Mouse (Mus musculus): ENCODE data around the gene H2afy.

The H2afy gene

DNA sequence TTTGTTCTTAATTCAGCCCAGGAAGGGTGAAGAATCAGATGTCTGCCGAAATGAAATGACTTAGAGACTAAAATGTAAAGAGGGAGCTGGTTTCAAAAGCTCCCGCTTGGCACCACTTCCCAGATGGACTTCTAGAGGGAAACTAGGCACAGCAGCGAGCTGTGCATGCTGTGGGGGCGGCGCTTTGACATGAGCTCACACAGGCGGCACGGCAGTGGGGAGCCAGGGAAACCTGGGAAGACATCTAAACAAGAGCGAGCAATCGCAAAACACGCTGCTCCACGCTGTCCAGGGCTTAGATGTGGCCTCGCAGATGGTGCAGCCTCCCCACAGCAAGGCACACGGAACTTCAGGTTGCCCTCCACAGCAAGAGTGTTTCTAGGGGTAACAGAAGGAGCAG lies 23.2 kb downstream of the H2afy start:
- in situ Hi-C loops (cut with MboI, MseI), result loop anchor here (25.0 kb wide), 1 partner anchor 1999 kb away; the partner anchor contains the start of gene Klhl3

DNA sequence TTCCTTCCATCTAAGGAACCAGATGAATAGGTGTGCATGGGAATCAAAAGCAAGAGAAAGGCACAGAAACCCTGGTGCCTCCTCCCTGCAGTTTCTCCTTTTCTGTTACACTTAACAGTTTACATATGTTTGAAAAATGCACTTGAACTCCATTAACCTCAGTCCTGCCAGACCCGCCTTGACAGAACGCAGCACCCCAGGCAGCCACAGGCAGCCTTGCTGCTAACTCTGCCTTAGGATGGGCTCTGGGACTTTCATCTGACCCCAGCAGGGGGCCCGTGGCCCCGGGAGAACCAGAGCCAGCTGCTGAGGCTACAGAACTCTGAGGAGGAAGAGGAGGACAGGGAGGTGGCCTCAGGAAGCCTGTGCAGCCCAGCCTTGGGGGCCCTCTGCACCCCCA lies 23.7 kb downstream of the H2afy start:
- in situ Hi-C loops (cut with MboI, MseI), result loop anchor here (25.0 kb wide), 1 partner anchor 2000 kb away; the partner anchor contains the start of gene Klhl3

DNA sequence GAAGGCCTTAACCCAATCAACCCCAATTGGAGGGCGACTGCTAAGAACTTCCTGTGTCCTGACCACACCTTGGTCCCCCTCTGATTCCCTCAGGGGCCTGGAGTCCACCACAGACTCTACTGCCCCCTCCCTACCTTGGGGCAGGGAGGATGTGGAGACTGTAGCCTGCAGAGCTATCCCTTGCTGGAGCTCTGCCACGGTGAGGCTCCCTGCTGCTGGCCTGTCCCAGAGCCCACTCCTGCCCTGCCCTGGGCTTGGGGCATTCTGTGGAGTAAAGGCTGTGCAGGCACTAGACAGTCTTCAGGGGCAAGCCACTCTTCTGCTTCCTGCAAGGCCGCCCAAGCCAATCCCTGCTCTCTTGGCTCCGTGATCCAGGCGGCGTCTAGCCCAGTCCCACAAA lies 24.6 kb downstream of the H2afy start:
- in situ Hi-C loops (cut with MboI, MseI), result loop anchor here (25.0 kb wide), 1 partner anchor 2001 kb away; the partner anchor contains the start of gene Klhl3

DNA sequence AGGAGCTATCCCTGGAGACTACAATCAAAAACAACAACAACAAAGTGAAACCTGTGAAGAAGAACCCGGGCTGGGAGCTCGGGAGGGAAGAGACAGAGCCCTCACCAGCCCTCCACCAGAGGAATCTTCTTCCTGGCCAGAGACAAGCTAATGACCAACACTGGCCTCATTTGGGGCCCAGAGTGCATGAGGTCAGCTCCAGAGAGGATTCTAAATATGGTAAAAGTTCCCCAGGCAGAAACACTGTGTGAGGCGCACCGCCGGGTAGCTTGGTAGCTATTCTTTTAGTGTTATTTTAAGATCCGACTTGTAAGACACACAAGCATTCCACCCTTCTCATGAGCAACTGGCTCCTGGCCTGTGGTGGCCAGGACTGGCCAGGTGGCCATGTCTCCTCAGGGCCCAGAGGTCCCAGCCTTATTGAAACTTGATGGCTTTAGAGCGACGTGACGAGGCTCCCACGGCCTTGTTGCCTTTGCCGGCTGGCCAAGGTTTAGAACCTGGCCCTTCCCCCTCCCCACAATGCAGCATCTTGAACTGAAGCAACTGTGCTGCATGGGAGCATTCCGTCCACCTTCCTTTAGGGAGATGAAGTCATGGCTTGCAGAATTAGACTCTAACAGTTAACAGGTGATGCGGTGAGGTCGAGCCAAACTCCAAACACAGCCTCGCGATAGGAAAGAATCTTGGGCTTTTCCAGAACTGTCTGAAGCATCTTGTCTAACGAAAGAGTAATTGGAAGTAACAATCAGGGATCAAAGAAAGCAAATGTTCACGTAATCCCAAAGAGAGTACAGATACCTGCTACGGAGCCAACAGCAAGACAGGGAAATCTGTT lies 25.2 kb downstream of the H2afy start:
- in situ Hi-C loops (cut with MboI, MseI), result loop anchor here (25.0 kb wide), 1 partner anchor 2001 kb away; the partner anchor contains the start of gene Klhl3

DNA sequence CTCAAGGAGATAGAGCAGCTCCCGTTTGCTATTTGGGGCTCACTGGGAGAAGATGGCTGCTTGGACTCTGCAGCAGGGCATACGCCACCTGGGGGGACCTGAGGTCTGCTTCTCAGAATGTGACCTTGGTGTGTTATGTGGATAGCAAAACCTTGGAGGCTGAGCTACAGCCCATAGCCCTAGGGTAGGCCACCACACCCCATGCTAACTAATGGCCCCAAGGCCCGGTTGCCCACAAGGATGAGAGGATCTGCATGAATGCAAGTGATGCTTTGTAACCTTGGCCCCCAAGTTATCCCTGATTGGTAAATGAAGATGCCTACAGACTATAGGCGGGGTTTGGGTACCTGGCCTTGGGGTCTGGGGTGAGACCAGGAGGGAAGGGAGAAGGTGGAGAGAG lies 26.5 kb downstream of the H2afy start:
- in situ Hi-C loops (cut with MboI, MseI), result loop anchor here (25.0 kb wide), 1 partner anchor 2003 kb away; the partner anchor contains the start of gene Klhl3

DNA sequence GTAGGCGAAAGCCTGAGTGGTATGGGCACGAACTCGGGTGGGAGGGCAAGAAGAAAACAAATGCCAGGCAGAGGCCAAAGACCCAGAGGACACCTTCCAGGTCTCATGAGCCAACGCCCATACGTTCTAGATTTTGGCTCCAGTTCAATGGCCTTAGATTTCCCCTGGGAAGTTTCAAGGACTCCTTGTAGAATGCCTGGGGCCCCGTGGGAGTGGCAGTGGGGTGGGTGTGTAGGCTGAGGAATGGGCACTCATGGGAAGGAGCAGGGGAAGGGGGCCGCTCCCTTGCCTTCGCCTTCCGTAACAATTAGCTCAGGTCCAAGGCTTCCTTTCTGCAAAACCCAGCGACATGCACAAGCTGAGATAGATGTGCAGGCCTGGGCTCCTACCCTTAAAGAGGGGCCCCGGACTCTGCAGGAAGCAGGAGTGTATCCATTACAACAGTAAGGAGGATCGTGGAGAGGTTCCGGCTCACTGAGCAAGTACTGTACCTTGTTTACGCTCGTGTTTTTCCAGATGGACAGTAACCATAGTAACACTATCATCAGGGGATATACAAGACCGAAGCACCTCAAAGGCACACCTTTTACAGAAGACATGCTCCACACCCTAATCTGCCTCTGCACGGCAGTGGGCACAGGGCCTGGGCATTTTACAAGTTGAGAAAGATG lies 27.2 kb downstream of the H2afy start:
- in situ Hi-C loops (cut with MboI, MseI), result loop anchor here (25.0 kb wide), 1 partner anchor 2003 kb away; the partner anchor contains the start of gene Klhl3

DNA sequence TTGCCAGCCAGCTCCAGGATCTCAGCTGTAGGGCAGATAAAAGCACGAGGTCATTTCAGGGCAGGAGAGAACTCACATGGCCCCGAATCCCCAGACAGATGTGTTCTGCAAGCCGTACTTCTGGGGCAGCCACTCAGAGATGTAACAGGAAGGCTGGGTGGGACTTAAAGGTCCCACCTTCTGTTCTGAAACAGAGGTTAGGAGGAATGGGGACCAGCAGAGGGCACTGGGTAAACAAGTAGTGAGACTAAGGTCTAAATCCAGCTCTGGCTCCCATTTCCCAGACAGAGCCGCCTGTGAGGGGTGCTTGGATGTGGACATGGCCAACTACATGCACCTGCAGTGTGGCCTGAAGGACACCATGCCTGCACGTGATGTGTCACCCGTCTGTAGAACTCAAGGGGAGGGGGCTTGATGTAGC lies 31.2 kb downstream of the H2afy start:
- in situ Hi-C loops (cut with MboI, MseI), result loop anchor here (25.0 kb wide), 1 partner anchor 2007 kb away; the partner anchor contains the start of gene Klhl3

DNA sequence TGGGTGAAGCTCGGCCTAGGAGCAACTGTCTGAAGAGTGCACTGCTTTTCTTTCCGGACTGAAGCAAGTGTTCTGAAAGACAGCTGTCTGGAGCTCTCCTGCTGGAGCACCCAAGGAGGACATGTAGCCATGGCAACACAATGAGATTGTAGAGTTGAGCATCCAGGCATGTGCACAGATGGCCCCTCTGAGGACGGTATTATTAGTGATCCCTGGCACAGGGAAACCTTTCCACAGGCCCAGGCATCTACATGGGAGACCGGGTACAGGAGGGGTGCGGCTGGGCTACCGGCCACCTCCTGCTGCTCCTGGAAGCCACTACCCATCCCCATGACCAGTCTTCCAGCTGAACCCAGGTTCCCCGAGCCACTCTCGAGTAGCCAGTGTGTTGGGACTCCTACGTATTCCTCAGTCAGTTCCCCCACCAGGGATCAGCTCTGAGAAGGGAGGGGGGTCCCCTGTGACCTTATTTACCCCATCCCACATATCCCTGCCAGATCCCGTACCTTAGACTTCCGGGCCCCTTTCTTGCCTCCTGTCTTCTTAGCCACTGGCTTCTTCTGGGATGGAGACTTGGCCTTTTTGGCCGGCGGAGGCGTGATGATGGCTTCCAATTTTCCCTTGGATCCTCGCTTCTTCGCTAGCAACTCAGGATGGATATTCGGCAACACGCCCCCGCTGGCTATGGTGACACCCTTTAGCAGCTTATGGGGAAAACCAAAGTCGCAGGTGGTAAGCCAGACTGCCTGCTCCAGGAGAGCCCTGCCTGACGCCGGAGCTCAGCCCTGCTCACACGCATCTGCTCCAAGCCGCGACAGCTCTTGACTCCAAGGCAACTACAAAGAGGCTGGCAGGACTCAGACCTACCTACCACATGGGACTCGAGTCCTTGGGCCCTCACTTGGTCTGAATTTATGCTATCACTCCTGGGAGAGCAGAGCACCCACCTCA lies 32.1 kb downstream of the H2afy start:
- in situ Hi-C loops (cut with MboI, MseI), result loop anchor here (25.0 kb wide), 1 partner anchor 2008 kb away; the partner anchor contains the start of gene Klhl3

DNA sequence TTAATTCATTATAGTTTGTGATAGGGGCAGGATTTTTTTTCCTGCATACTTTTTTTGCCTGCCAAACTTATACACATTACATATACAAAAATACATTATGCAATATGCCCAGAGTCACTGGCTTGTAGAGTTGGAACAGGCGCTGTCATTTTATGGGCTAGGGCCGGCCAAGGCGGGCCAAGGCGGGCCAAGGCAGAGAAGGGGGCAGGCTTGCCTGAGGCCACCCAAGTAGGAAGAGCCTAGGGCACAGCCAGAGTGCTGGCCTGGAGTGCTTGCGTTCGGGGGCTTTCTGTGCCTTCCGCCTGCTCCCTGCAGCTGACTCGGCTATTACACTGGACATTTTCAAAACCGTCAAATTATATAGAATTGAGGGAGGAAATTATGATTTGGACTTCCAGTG lies 34.0 kb downstream of the H2afy start:
- in situ Hi-C loops (cut with MboI, MseI), result loop anchor here (25.0 kb wide), 1 partner anchor 2010 kb away; the partner anchor contains the start of gene Klhl3

DNA sequence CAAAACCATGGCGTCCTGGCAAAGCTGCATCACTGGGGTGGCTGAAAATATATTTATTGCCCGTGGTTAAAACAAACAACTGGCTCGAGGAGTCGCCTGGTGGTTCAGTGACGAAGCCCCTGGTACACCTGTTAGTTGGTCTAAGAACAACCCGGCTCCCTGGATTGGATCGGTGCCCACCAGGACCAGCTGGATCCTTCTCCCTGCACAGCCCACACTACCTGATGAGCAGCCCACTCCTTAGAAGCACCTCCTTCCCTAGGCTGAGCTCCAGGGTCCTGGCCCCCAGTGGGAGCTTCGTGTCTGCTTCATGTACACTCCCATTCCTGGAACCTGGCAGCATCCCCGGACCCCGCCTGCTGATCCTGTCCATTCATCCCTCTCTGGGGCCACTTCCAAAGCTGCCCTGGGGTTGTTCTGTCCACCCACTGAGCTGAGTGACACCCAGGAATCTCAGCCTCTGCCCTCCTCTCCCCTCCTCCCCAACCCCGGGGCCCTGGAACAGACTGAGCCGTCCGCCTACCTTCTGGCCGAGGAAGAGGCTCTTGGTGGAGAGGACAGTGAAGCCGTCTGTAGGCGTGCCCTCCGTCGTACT lies 40.5 kb downstream of the H2afy start:
- in situ Hi-C loops (cut with MboI, MseI), result no loop called here

DNA sequence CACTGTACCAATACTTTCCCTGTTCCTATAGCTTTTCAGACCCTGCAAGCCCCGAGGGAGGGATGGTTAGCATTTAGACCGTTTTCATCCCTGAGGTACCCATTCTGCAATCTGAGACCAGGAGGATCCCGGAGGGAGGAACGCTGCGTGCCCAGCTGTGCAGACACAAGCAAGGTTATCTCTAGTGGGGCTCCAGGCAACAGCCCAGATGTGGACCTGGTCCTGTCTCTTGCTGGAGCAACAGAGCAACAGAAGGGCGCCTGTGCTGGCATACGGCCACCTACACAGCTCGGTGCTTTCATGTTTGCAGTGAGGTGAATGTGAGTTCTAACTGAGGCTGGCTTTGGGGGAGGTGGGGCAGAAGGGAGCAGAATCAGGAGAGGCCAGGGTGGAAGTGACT lies 41.6 kb downstream of the H2afy start:
- in situ Hi-C loops (cut with MboI, MseI), result no loop called here

DNA sequence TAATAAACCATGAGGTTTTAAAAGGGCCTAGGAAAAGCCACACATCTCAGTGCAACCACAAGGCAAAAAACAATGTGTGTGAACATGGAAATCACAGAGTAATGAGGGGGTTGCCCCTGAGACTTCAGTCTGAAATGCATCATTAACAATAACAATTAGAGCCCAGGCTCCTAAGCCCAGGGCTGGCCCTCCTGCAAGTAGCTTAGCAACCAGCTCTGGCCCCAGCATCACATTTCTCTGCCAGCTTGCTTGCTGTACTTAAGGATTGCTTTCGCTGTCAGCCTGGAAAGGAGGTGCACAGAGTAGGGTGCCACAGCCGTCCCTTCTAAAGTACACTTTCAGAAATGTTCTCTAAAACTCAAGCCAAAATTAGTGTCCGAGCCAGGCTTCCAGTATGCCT lies 42.5 kb downstream of the H2afy start:
- in situ Hi-C loops (cut with MboI, MseI), result no loop called here

DNA sequence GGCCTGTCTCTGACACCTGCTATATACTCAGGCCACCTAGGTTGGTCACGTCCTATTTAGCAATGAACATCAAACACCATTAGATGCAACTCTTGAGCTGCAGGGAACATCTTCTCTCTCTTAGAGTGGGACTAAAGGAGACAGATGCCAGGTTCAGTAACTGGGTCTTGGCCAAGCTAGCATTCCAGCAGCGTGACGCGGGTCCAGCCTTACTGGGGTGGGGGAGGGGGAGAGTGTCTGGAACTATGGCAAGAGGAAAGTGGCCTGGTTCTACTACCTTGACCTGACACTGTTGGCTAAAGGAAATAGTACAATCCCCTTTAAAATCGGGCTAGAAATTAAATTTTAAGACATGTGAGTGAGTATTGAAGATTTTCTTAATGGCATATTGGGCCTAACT lies 43.6 kb downstream of the H2afy start:
- in situ Hi-C loops (cut with MboI, MseI), result no loop called here

DNA sequence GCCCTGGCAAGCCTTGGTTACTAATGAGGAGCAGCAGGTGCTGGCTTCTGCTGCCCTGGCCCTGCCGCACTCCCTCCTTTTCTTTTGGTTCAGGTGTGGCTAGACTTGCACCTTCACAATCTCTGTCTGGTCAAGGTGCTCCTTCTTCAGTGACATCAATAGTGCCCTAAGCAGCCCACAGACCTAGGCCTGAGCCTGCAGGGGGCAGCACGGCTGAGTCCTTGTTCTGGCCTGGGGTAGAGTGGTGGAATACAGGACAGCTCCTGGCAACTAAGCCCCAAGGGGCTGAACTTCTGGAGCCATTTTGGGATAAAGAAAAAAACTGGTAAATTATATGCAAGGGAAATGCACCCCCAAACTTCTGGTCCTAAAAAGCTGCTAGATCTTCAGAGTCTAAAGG lies 45.6 kb downstream of the H2afy start:
- in situ Hi-C loops (cut with MboI, MseI), result no loop called here

DNA sequence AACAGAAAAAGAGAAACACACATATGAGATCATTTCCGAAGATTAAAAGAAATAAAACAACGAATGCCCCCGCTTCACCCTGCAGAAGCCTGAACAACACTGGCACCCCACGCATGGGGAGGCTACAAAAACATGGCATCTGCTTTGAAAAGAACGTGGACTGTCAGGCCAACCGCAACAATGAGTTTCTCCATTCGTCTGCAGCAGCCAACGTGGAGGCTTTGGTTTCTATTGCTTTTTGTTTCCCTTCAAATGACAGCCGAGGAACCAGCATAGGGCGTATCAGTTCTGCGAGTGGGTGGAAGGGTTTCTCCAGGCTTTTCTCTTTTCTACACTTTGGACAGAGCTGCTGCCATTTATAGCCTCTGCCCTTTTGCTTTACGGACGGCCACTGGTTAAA lies 47.6 kb downstream of the H2afy start:
- in situ Hi-C loops (cut with MboI, MseI), result no loop called here

DNA sequence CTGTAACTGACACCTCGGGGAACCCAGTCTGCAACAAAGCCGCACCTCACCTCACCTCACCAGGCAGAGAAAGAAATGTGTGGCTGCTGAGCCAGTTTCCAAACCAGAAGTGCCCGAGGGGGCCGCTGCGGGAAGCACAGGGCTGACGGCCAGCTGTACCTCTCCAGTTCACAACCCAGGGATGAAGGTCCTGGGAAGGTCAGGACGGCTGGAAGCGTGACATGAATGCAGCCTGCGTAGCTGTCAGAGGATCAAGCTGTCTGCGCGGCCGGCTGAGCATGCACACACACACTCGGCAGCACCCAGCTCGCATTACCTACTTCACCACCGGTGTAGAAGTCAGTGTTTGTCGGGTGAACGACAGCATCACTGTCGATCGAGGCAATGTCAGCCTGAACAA lies 48.2 kb downstream of the H2afy start:
- in situ Hi-C loops (cut with MboI, MseI), result no loop called here

DNA sequence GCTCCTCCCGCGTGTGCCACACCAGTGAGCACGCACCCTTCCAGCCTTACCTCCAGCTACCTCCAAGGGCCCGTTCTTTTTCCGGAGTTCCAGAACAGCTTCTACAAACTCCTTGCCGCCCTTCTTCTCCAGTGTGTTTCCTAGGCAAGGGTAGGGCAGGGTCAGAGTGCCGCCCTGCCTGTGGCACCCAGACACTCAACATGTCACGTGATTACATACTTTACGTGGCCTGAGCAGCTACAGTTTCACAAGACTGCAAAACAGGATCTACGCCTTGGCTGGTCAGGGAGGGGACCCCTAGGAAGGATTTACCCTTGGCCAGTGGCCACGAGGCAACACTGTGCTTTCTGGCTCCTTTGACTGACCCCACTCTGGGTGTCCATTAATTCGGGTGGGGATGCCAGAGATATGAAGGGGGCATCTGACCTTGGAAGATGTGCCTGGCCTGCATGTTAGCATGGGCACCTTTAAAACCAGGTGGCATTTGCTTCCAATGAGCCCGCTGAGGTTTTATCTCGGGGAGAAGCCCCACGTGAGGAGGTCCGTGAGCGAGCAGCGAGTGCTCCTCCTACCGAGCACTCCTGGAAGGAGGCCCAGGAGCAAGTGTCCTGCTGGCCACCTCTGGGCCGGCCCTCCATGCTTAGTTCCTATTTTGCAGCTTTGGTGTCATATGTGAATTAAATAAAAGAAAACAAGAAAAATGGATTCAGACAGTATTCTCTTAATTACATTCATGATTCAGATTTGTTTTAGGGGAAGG lies 51.8 kb downstream of the H2afy start:
- in situ Hi-C loops (cut with MboI, MseI), result no loop called here

DNA sequence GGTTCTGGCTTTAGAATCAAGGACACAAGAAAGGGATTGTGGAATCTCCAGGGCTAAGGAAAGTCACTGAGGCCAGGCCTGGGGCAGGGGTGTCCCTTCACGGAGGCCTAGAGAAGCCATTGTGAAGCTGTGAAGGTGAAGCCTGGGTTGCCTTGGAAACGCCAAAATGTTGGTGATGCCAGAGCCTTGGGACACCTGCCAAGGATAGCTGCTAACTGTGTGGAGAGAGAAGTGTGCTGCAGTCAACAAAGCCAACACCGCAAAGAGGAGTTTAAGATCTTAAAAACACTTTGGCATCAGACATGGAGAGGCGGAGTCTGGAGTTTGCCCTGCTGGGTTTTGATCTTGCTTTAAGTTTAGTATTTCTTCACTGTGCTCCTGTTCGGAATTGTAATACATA lies 54.5 kb downstream of the H2afy start:
- in situ Hi-C loops (cut with MboI, MseI), result no loop called here

DNA sequence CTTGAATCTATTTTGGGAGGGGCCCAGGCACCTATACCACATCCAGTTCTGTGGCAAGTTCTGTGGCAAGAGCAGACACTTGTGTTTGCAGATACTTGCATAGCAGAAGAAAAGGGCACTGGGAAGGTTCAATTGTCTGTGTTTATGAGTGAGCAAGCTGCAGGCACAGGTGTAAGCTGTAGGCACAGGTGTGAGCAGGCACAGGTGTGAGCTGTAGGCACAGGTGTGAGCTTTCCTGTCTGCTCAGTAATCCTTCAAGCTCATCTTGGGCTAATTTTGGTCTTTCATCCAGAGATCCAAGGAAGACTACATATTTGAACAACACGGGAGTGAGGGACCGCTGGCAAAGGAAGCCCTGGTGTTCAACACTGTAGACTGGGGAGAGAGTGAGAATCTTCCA lies 56.5 kb downstream of the H2afy start:
- in situ Hi-C loops (cut with MboI, MseI), result no loop called here

DNA sequence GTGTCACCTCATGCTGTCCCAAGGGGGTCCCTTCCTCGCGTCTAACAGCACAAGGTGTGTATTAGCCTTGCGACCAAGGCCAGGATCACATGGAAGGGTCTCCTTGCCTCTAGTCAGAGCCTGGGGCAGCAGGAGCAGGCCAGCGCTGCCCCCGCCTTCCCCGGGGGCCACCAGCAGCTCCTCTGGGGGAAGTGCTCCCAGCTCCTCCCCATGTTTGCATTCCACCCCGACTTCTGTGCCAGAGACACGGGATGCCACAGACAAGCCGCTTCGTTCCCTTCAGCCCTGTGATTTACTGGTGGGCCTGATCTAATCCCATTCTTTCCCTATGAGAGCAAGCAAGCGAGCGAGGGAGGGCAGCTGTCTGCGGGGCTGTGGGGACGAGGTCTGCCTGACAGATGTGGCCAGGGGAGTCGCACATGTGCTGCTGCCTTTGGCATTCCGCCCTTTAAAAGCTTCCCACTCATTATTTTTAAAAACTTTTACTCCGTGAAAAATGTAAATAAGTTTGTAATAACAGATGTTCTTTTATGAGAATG lies 57.4 kb downstream of the H2afy start:
- in situ Hi-C loops (cut with MboI, MseI), result no loop called here
